Mouse (Mus musculus): ENCODE results near the gene Cog3.

Gene Cog3

GRCm38 (mm10) chr14:75706647-75707046, 47.7 kb downstream of the Cog3 start:
- DNase-seq (ENCODE audit: extremely low spot score, low read depth, low spot score): no peak

GRCm38 (mm10) chr14:75697928-75698327, 56.4 kb downstream of the Cog3 start:
- no peak for DNase-seq (ENCODE audit: extremely low spot score, low read depth, low spot score)

- no peak for DNase-seq (ENCODE audit: extremely low spot score, low read depth, low spot score)
Observed at GRCm38 (mm10) chr14:75696096-75696495, 58.2 kb downstream of the Cog3 start.

GRCm38 (mm10) chr14:75690428-75690827, 63.9 kb downstream of the Cog3 start:
- DNase-seq (ENCODE audit: extremely low spot score, low read depth, low spot score): no peak

- no peak for DNase-seq (ENCODE audit: extremely low spot score, low read depth, low spot score)
Observed at GRCm38 (mm10) chr14:75676316-75676715, 78.0 kb downstream of the Cog3 start.

DNA sequence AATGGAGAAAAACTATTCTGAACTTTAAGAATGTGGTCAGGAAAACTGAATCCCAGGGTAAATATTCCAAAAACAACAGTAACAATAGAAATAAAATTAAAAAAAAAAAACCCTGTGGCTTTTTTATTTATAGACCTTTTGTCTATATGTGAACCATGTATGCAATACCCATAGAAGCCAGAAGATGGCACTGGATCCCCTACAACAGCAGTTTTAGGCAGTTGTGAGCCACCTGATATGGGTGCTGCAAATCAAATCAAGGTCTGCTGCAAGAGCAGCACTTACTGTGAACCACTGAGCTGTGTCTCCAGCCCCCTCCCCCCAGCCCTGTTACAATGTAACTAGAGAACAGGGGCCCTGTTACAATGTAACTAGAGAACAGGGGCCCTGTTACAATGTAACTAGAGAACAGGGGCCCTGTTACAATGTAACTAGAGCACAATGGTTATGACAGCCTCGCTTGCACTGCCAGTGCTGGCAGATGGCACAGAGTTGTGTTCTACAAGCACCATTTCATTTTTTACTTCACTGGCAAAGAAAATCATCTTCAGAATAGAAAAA, 85.2 kb downstream of the Cog3 start:
- no peak for DNase-seq (ENCODE audit: extremely low spot score, low read depth, low spot score)

GRCm38 (mm10) chr14:75665430-75666180, 88.7 kb downstream of the Cog3 start:
- no peak for DNase-seq (ENCODE audit: extremely low spot score, low read depth, low spot score)

DNA sequence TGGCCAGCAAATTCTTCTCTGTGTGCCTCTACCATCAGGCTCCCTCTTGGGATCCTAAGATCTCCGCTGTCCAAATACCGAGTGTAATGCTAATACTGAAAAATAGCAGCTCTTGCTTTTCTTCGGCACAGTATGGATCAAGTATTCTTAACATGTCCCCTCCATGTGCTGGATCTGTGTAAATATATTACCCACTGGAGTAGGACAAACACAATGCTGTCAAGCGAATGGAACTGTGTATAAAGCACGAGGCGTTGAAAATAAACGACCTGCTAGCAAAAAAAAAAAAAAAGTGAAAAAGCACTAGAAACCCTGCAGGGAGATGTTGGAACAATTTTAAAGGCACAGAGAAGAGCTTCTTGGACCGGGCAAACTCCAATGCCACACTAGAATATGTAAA, 92.8 kb downstream of the Cog3 start:
- no peak for DNase-seq (ENCODE audit: extremely low spot score, low read depth, low spot score)

DNA sequence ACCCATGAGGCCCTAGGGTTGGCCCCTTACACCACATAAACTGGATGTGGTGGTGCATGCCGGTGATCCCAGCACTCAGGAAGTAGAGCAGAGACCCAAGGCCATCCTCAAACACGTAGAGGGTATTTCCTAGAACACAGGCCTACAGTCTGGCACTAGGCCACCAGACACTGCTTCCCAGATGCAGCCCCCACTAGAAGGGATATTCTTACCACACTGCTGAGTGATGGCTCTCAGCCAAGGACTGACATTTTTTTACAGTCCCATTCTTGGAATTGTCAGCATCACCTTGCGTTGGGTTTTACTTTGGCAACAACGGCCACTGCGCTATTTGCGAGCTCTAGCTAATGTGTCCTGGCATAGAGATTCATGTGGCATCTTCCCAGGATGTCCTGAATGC, 93.4 kb downstream of the Cog3 start:
- no peak for DNase-seq (ENCODE audit: extremely low spot score, low read depth, low spot score)
